Mouse (Mus musculus): ENCODE results near the gene AI837181.

DNA sequence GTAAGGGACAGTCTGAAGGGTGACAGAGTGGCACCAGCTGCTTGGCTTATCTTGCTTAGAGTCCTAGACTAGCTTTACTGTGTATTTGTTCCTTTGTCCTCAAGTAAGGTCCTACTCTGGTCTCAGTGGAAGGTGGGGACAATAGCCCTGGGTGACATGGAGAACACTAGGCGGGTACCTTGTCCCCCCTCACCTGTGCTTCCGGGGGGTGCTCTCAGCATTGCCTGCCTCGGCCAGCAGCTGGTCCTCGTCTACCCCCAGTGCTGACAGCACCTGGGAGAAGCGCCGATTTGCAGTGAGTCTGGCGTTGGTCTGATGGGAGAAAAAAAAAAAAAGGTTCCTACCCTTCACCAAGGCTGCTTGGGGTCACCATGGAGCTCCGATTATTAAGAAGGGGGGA is 34.5 kb upstream of the AI837181 start:
- TF ChIP-seq CTCF (IDR thresholded peaks at IDR 0.05; ENCODE audit: control insufficient read depth, insufficient read depth, insufficient replicate concordance, low read depth, low read length) (no peak), POLR2A (IDR thresholded peaks at IDR 0.05; ENCODE audit: control insufficient read depth, low read depth, low read length) (no peak)

Measured in testis, adult 2 months (tissue).